Mouse (Mus musculus): Measurements from ENCODE around the gene Nln.

DNA sequence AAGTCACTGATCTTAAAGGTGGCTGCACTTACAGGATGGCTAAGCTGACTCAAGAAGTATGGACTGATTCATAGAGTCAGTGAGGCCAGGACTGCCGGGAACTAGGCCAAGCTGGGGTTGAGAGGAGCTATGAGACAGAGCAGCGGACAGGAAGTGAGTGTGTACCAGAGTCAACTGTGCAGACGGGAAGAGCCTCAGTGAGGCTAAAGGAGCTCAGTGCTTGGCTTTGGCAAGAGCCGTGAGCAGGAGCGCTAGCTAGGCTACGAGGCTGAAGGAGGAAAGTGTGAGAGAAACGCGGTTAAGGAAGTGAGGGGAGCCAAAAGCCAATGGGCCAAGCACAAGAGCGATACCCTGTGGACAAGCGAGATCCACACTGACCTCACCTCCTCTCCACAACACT is 34.7 kb downstream of the Nln start:
- TF ChIP-seq POLR2A (IDR thresholded peaks at IDR 0.05; ENCODE audit: extremely low read depth, insufficient read depth, low read length) (no peak), CTCF (IDR thresholded peaks at IDR 0.05; ENCODE audit: low read depth, low read length) (no peak)

Data from liver, adult 2 months (tissue).